Mouse (Mus musculus): ENCODE data around the gene Kat6b. TPM values are rescaled to one million over a fixed set of nuclear protein-coding genes. Genes with fewer than 3 reads are reported as not detected.

Kat6b gene
- total and polyA plus RNA-seq, 3 experiments = 2.3 to 10.9 (median 8.0) TPM

DNA sequence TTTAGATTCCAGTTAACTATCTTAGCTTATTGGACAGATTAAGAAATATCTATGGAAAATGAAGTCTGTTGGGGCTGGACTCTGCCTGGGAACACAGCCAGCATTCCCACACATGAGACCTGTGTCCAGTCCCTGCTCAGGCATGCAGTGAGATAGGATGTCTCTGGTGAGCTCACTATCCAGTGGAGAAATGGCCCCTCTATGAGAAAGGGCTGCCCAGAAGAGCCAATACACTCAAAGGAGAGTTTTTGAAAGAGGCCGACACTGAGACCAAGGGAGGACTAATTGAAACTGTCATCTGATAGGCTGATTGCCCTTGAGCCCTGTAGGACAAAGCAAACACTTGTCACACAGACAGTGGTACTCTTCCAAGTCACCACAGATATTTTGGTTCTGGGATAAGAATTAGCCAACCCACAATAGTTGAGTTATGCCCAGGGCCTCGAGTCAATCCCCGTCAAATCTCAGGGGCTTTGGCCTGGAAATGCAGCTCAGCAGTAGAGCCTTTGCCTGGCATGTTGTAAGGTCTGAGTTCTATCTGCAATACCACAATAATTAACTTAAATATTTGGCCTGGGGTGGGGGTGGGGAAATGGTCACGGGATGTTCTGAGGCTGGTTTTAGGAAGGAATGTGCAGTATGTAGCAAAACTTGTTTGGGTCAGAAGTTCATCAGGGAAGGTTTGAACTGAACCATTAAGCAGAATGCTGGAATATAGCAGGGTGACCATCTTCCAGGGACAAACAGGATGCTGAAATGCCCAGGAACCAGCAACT lies 239.4 kb downstream of the Kat6b start:
- Histone ChIP-seq H3K4me1 (ENCODE audit: control insufficient read depth in 1 of 2, insufficient read depth in 2 of 2) (no peaks in the 10 kb centered on the region; a peak in 1 of 4 replicates), H3K27me3 (replicated peaks) (no peaks in the 10 kb centered on the region), H3K79me2 (replicated peaks; ENCODE audit: control insufficient read depth, extremely low read depth, insufficient read depth, poor library complexity, severe bottlenecking) (no peaks in the 10 kb centered on the region), H3K9ac (ENCODE audit: insufficient read depth, low read depth) (no peak overlapping the region), H3K27ac (ENCODE audit: insufficient read depth, low read depth) (no peak overlapping the region), H3K4me2 (ENCODE audit: insufficient read depth, low read depth, poor library complexity, severe bottlenecking) (no peak overlapping the region), H3K36me3 (replicated peaks in 1 of 2; ENCODE audit: control insufficient read depth in 1 of 2, insufficient read depth in 1 of 2, low read length in 1 of 2) (no peaks in the 10 kb centered on the region), H3K9me3 (replicated peaks; ENCODE audit: low read length) (no peaks in the 10 kb centered on the region), H3K4me3 (replicated peaks in 1 of 3; ENCODE audit: low read depth in 2 of 3, low read length in 2 of 3, poor library complexity in 1 of 3) (no peak overlapping the region)
- in situ Hi-C loops (cut with MboI; ENCODE audit: low pct_ligation_motif_present, low pct_unique_long_range_greater_than_20kb, low sequenced_read_pairs) (no loop called here), dilution Hi-C loops (cut with MboI; ENCODE audit: extremely low pct_ligation_motif_present, extremely low pct_unique_long_range_greater_than_20kb, low sequenced_read_pairs) (no loop called here)
- no peak for DNase-seq (ENCODE audit: extremely low read depth)
- no peak for TF ChIP-seq MXI1 (IDR thresholded peaks at IDR 0.05; ENCODE audit: low read depth, low read length)
- no peak for TF ChIP-seq GABPA (IDR thresholded peaks at IDR 0.05; ENCODE audit: insufficient replicate concordance, low read depth, low read length)
- TF ChIP-seq RAD21 (IDR thresholded peaks at IDR 0.05; ENCODE audit: low read depth, low read length) = no peak
- TF ChIP-seq ZNF384 (IDR thresholded peaks at IDR 0.05; ENCODE audit: low read depth, low read length) = no peak
- no peak for TF ChIP-seq POLR2AphosphoS2 (IDR thresholded peaks at IDR 0.05; ENCODE audit: low read depth, low read length)
- TF ChIP-seq CTCF (conservative IDR thresholded peaks at IDR 0.05 in 1 of 2, IDR thresholded peaks at IDR 0.05 in 1 of 2; ENCODE audit: low read depth in 2 of 2, low read length in 2 of 2) = no peak

Other genes starting within 250 kb of the Kat6b start
- gene Dupd1, start 233.1 kb downstream of the Kat6b start, total RNA-seq (2012; rRNA removed) = not detected in 2 replicates
- gene Dupd1, start 233.1 kb downstream of the Kat6b start, total RNA-seq (2014; rRNA removed) = not detected in 2 replicates
- gene Dupd1, start 233.1 kb downstream of the Kat6b start, polyA plus RNA-seq (2012; ENCODE audit: insufficient read length, low read depth) = not detected in 2 replicates

Measured in CH12.LX (cell line).